Mouse (Mus musculus) adipocyte (in vitro differentiated cells): ENCODE measurements around the gene Stx1a.
"Not testable (repeated sequence)": the region's sequence is repeated elsewhere in the genome, so short reads cannot be mapped to it uniquely, and the experiment has no call there.

Experiments
- DNase-seq: peaks from one replicate; pipeline ENCODE4 v3.0.0-alpha.2; 2016; ENCODE audit warnings: low spot score

Gene Stx1a

GRCm38 (mm10) chr5:135040777-135041176, 17.5 kb downstream of the Stx1a start:
- no peak for DNase-seq

GRCm38 (mm10) chr5:135042105-135042788, 19.0 kb downstream of the Stx1a start:
- no peak for DNase-seq

GRCm38 (mm10) chr5:135044575-135044974, 21.3 kb downstream of the Stx1a start:
- no peak for DNase-seq

- no peak for DNase-seq
These were observed 25.3 kb downstream of the Stx1a start for GRCm38 (mm10) chr5:135048539-135048938.

- not testable (repeated sequence) for DNase-seq
These were observed 26.0 kb downstream of the Stx1a start for GRCm38 (mm10) chr5:135049268-135049667.

- no peak for DNase-seq
These were observed 30.1 kb downstream of the Stx1a start for GRCm38 (mm10) chr5:135053356-135053755.

- DNase-seq: peak; percentile 99
These were observed 40.5 kb downstream of the Stx1a start, which contains the start of gene Dnajc30 for GRCm38 (mm10) chr5:135063629-135064381. Gene Dnajc30 (plus strand): TSS chr5:135064202.

- DNase-seq: peak; percentile 22
These were observed 41.1 kb downstream of the Stx1a start for GRCm38 (mm10) chr5:135064382-135064766.

GRCm38 (mm10) chr5:135064909-135065446, 41.7 kb downstream of the Stx1a start, which contains the start of gene Bud23:
Gene Bud23 (minus strand): TSS chr5:135064959.
- not testable (repeated sequence) for DNase-seq

GRCm38 (mm10) chr5:135066008-135066407, 42.7 kb downstream of the Stx1a start:
- no peak for DNase-seq

GRCm38 (mm10) chr5:135070448-135070847, 47.2 kb downstream of the Stx1a start:
- DNase-seq: no peak

- no peak for DNase-seq
These were observed 48.8 kb downstream of the Stx1a start for GRCm38 (mm10) chr5:135072061-135072460.

- DNase-seq: no peak
These were observed 49.4 kb downstream of the Stx1a start for GRCm38 (mm10) chr5:135072720-135073119.

GRCm38 (mm10) chr5:135073349-135074150, 50.3 kb downstream of the Stx1a start:
- no peak for DNase-seq

GRCm38 (mm10) chr5:135075655-135076054, 52.4 kb downstream of the Stx1a start:
- DNase-seq: no peak

GRCm38 (mm10) chr5:135076368-135076767, 53.1 kb downstream of the Stx1a start:
- DNase-seq: no peak

- no peak for DNase-seq
These were observed 53.7 kb downstream of the Stx1a start for GRCm38 (mm10) chr5:135076931-135077505.

GRCm38 (mm10) chr5:135077564-135078481, 54.5 kb downstream of the Stx1a start, which contains the start of gene Vps37d:
Gene Vps37d (minus strand): TSS chr5:135078266.
- peak; percentile 90 for DNase-seq

GRCm38 (mm10) chr5:135078482-135078810, 55.2 kb downstream of the Stx1a start:
- no peak for DNase-seq

GRCm38 (mm10) chr5:135079578-135079977, 56.3 kb downstream of the Stx1a start:
- DNase-seq: no peak

- DNase-seq: no peak
These were observed 57.3 kb downstream of the Stx1a start for GRCm38 (mm10) chr5:135080539-135080938.
